Mouse (Mus musculus): ENCODE measurements at regions not wholly inside any gene's neighbourhood (a gene's known extent, or its start where the extent isn't known, plus 50 kb on each side); places are given as distances from the start of the nearest gene placed in this dataset.

- Histone ChIP-seq H3K36me3 (ENCODE audit: control insufficient read depth, insufficient read depth) (no peaks in the 10 kb centered on the region), H3K79me2 (ENCODE audit: control insufficient read depth, insufficient read depth) (no peaks in the 10 kb centered on the region), H3K27me3 (ENCODE audit: control insufficient read depth, insufficient read depth, insufficient read length) (no peaks in the 10 kb centered on the region), H3ac (ENCODE audit: control insufficient read depth, insufficient read length, low read depth) (no peak overlapping the region), H3K4me3 (ENCODE audit: insufficient read depth, poor library complexity, severe bottlenecking) (no peak overlapping the region), H3K79me3 (ENCODE audit: low read depth) (no peaks in the 10 kb centered on the region)
- TF ChIP-seq CEBPB (IDR thresholded peaks at IDR 0.05; ENCODE audit: low read depth) (no peak), MAX (IDR thresholded peaks at IDR 0.05) (no peak), USF1 (IDR thresholded peaks at IDR 0.05; ENCODE audit: low read depth) (no peak), CTCF (IDR thresholded peaks at IDR 0.05; ENCODE audit: control insufficient read depth, insufficient read depth, insufficient read length) (no peak), FOSL1 (IDR thresholded peaks at IDR 0.05; ENCODE audit: insufficient read depth, low read length, poor library complexity, severe bottlenecking) (no peak), MYOD1 (IDR thresholded peaks at IDR 0.05; ENCODE audit: control insufficient read depth, insufficient read length, low read depth) (no peak), MYOG (IDR thresholded peaks at IDR 0.05; ENCODE audit: control insufficient read depth, extremely low read depth, insufficient read length) (no peak)
Observed at GRCm38 (mm10) chr10:112742123-112742522, 186.7 kb downstream of the Atxn7l3b start.

All from C2C12 (cell line).